Mouse (Mus musculus) testis, adult 2 months (tissue): Measurements from ENCODE around the gene Pskh1.

Source experiments
- CTCF ChIP-seq: fragments of 200-500 bp; IDR thresholded peaks from 2 replicates; pipeline ENCODE4 v1.5.1; 2012; ENCODE audit warnings: low read depth, mild to moderate bottlenecking, inconsistent platforms, low read length, moderate library complexity; ENCODE audit not compliant: control insufficient read depth, insufficient read depth, insufficient replicate concordance
- POLR2A ChIP-seq: fragments of 200-500 bp; IDR thresholded peaks from 2 replicates; pipeline ENCODE4 v1.6.1; 2012; ENCODE audit warnings: low read depth, mild to moderate bottlenecking, inconsistent platforms, low read length, moderate library complexity; ENCODE audit not compliant: control insufficient read depth

- TF ChIP-seq CTCF (no peak), POLR2A (no peak)
Observed at GRCm38 (mm10) chr8:105975363-105975762, 75.1 kb downstream of the Pskh1 start.
